Mouse (Mus musculus): ENCODE data around the gene Arhgef25.

DNA sequence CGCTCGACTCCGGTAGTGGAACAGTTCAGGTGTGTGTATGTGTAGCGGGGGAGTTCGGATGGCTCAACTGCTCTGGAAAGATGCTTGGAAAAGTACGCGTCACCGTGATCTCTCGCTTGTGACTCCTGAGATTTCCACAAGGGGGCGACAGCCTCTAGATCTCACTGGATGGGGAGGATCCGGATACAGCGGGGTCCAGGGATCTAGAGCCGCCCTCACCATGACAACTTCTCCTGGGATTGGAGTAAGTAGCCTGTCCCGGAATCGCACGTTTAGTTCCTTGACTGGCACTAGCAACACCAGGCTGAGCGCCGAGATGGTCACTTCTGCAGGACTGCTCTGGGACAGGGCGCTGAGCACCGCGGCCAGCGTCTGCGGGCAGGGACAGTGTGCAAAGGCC is 12.2 kb downstream of the Arhgef25 start:
- TF ChIP-seq POLR2A (IDR thresholded peaks at IDR 0.05; ENCODE audit: borderline replicate concordance, low read depth, low read length): no peak
- TF ChIP-seq CTCF (IDR thresholded peaks at IDR 0.05; ENCODE audit: low read depth, low read length): peak; percentile 85

Data from bone marrow macrophage, adult 2 months (primary cell).